Mouse (Mus musculus): ENCODE results near the gene Ngdn.

GRCm38 (mm10) chr14:55020394-55020793 lies 5.1 kb downstream of the Ngdn start:
- TF ChIP-seq POLR2A (IDR thresholded peaks at IDR 0.05; ENCODE audit: borderline replicate concordance, extremely low read depth, low read depth, low read length) (no peak), CTCF (IDR thresholded peaks at IDR 0.05; ENCODE audit: insufficient read depth, low read length) (no peak)

Data from lung, adult 2 months (tissue).